Mouse (Mus musculus) neutrophil, adult 5-6 weeks (primary cell): ENCODE data around the gene Ddr1. TPM values are rescaled to one million over a fixed set of nuclear protein-coding genes. Genes with fewer than 3 reads are reported as not detected.
"Not testable (repeated sequence)": the region's sequence is repeated elsewhere in the genome, so short reads cannot be mapped to it uniquely, and the experiment has no call there.

ENCODE experiments used
- ATAC-seq: fragments of 151-379, 151-347 bp; 2 replicates; pipeline ENCODE4 v1.8.0; 2017; ENCODE audit warnings: mild to moderate bottlenecking, moderate TSS enrichment; ENCODE audit not compliant: insufficient number of reproducible peaks, poor library complexity, low FRiP score, severe bottlenecking; ENCODE audit errors: extremely low read depth
- total RNA-seq: library from RNA; stranded (forward); fragments of 200-1000 nt; gene quantifications from 2 replicates; pipeline ENCODE4 v1.2.3, GENCODE M21; 2017

Gene Ddr1
- total RNA-seq = 0.81 TPM in 1 of 2 replicates, not detected in the other

GRCm38 (mm10) chr17:35704621-35705464 lies at the start of gene Ddr1:
TSS of gene Ddr1 (minus strand) at chr17:35704621.
- no peak for ATAC-seq

GRCm38 (mm10) chr17:35753668-35754067 lies 49.2 kb upstream of the Ddr1 start:
- no peak for ATAC-seq

GRCm38 (mm10) chr17:35752221-35752811 lies 47.9 kb upstream of the Ddr1 start:
- no peak for ATAC-seq

- no peak for ATAC-seq
Observed at GRCm38 (mm10) chr17:35749685-35750084, 45.3 kb upstream of the Ddr1 start.

GRCm38 (mm10) chr17:35744361-35744760 lies 39.9 kb upstream of the Ddr1 start:
- ATAC-seq = no peak

- ATAC-seq = no peak
Observed at GRCm38 (mm10) chr17:35742948-35743347, 38.5 kb upstream of the Ddr1 start.

- ATAC-seq = 0 out of 2 replicates have a peak, but pooled peaks have one; percentile 15
Observed at GRCm38 (mm10) chr17:35741589-35742226, 37.3 kb upstream of the Ddr1 start.

GRCm38 (mm10) chr17:35740276-35740880 lies 36.0 kb upstream of the Ddr1 start:
- no peak for ATAC-seq

GRCm38 (mm10) chr17:35739675-35740074 lies 35.3 kb upstream of the Ddr1 start:
- ATAC-seq = peak; percentile 49; the same call in 1 of the 2 replicates

GRCm38 (mm10) chr17:35737743-35738142 lies 33.3 kb upstream of the Ddr1 start:
- ATAC-seq = peak; percentile 60

- ATAC-seq = peak; percentile 59
Observed at GRCm38 (mm10) chr17:35736280-35736960, 32.0 kb upstream of the Ddr1 start.

GRCm38 (mm10) chr17:35734478-35734877 lies 30.1 kb upstream of the Ddr1 start:
- no peak for ATAC-seq

- no peak for ATAC-seq
Observed at GRCm38 (mm10) chr17:35733398-35733797, 29.0 kb upstream of the Ddr1 start.

- no peak for ATAC-seq
Observed at GRCm38 (mm10) chr17:35731431-35732145, 27.2 kb upstream of the Ddr1 start.

GRCm38 (mm10) chr17:35730112-35730511 lies 25.7 kb upstream of the Ddr1 start:
- not testable (repeated sequence) for ATAC-seq

- no peak for ATAC-seq
Observed at GRCm38 (mm10) chr17:35728821-35729220, 24.4 kb upstream of the Ddr1 start.

- no peak for ATAC-seq
Observed at GRCm38 (mm10) chr17:35727471-35728205, 23.2 kb upstream of the Ddr1 start.

GRCm38 (mm10) chr17:35727028-35727427 lies 22.6 kb upstream of the Ddr1 start:
- ATAC-seq = no peak
